Mouse (Mus musculus): Measurements from ENCODE around the gene Mup7. TPM values are rescaled to one million over a fixed set of nuclear protein-coding genes. Genes with fewer than 3 reads are reported as not detected.
"Not testable (repeated sequence)": the region's sequence is repeated elsewhere in the genome, so short reads cannot be mapped to it uniquely, and the experiment has no call there.

Mup7 gene
- polyA plus RNA-seq (2015; fragmentation: Nextera tagmentation; extraction: Ambion mirVana) = not detected in 2 replicates

DNA sequence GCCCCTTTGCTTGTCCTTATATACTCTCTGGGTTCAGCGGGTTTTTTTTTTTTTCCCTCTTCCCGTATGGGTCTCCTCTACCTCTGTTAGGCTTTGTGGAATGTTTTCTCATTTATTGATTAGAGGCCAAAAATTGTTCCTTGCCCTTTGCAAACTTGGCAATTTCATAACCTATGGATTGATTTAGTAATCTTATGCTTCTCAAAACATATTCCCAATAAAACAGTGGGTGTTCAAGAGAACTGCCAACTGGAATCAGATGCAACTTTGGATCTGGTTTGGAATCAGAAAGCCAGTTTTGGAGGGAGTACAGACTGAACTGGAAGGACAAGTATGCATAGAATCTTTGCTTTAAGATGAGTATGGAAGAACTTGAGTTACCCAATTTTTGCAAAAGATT is at the start of gene Mup7:
Mup7 (minus strand) TSS at position 101 of the 400 bp plus-strand sequence.
- ATAC-seq (replicated peaks); H3K27me3 ChIP-seq (replicated peaks); H3K4me1 ChIP-seq; H3K9me3 ChIP-seq; H3K4me2 ChIP-seq; H3K36me3 ChIP-seq (replicated peaks); H3K9ac ChIP-seq; H3K27ac ChIP-seq; H3K4me3 ChIP-seq: not testable (repeated sequence)
- 81% methylated on average over 2 of the region's 2 CpGs for WGBS

DNA sequence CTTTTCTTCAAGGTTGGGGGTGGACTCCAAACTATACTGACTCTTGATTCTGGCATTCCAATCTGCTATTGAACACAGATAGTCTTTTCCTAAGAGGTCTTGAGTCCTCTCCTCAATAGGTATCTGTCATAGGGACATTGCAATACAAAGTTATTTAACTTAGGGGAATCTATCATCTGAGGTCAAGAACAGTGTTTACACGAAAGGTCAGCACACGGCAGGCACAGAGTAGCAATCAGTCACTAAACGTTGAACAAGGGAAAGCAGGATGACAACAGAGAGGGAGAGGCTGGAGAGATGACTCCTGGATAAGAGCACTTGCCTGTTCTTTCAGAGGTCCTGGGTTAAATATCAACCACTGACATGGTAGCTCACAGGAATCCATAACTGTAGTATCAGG is 9.6 kb upstream of the Mup7 start:
- H3K27me3 ChIP-seq (replicated peaks); H3K36me3 ChIP-seq (replicated peaks); H3K4me3 ChIP-seq; H3K27ac ChIP-seq; H3K4me1 ChIP-seq; H3K4me2 ChIP-seq; H3K9me3 ChIP-seq; ATAC-seq (replicated peaks); H3K9ac ChIP-seq: not testable (repeated sequence)
- 82% methylated on average over 3 of the region's 3 CpGs for WGBS

DNA sequence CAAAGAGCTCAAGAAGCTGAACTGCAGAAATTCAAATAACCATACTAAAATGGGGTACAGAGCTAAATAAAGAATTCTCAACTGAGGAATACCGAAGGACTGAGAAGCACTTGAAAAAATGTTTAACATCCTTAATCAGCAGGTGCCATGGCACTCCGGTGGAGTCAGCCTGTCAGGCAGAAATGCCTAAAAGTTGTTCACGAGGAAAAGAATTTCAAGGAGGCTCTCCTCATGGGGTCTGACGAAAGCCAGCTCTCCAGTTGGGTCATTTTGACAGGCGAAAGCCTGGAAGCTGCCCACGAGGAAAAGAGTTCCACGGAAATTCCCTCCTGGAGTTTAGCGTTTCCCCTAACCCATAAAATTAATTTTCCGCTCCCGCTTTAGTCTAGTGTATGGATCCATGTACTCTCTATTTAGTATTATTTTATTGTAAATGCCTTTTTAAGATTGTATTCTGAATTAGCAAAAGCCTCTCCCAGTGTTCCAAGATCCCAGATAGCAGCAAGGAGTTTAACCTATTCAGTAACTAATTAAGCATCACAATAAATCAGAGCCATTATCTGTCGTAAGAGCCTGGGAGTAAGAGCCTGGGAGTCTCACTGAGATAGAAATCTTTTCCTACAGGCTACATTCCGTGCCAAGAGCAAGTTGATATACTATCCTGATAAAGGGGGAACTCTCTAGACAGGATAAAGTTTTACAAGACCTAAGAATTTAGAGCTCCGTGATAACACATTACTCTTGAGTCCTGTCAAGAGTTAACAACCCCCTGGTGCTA is 40.8 kb downstream of the Mup7 start:
- not testable (repeated sequence) for ATAC-seq (replicated peaks); H3K4me3 ChIP-seq

DNA sequence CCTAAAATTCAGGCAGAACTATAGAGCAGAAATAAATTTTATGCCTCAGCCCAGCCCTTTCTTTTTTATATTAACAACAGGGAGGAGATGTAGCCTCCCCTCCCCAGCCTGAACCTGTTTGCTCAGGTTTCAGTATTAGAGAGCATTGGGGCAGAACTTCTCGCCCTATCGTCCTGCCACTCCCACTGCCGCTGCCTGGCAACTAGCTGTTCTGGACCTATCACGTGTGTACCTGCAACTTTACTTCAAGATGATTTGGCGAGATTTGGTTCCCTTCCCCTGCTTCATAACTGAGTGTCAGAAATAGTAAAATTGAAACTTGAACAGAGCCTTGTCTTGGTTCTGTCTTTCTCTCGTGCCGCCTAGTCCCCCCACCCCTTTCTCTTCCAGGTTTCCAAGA is 50.1 kb downstream of the Mup7 start:
- not testable (repeated sequence) for H3K27me3 ChIP-seq (replicated peaks); H3K4me1 ChIP-seq; H3K9me3 ChIP-seq; H3K27ac ChIP-seq; ATAC-seq (replicated peaks); H3K9ac ChIP-seq; H3K4me2 ChIP-seq; H3K36me3 ChIP-seq (replicated peaks); H3K4me3 ChIP-seq
- WGBS = 90% methylated on average over 7 of the region's 7 CpGs

More for the DNA sequence above, 40.8 kb downstream of the Mup7 start:
- not testable (repeated sequence) for H3K27me3 ChIP-seq (replicated peaks); H3K36me3 ChIP-seq (replicated peaks); H3K4me2 ChIP-seq; H3K4me1 ChIP-seq; H3K27ac ChIP-seq; H3K9ac ChIP-seq; H3K9me3 ChIP-seq
- WGBS = 68% methylated on average over 13 of the region's 13 CpGs

Other genes with a start within 250 kb of the Mup7 start
- gene Slc46a2, start 155.4 kb downstream of the Mup7 start, polyA plus RNA-seq (2015; fragmentation: Nextera tagmentation; extraction: Ambion mirVana) = 0.05 and 0.11 TPM in 2 replicates
- not detected in 2 replicates for gene Mup4, start 109.8 kb downstream of the Mup7 start, polyA plus RNA-seq (2015; fragmentation: Nextera tagmentation; extraction: Ambion mirVana)
- not detected in 2 replicates for gene Mup6, start 106.2 kb downstream of the Mup7 start, polyA plus RNA-seq (2015; fragmentation: Nextera tagmentation; extraction: Ambion mirVana)
- not detected in 2 replicates for gene Mup2, start 83.8 kb upstream of the Mup7 start, polyA plus RNA-seq (2015; fragmentation: Nextera tagmentation; extraction: Ambion mirVana)
- gene Mup8, start 152.1 kb upstream of the Mup7 start, polyA plus RNA-seq (2015; fragmentation: Nextera tagmentation; extraction: Ambion mirVana) = not detected in 2 replicates